Mouse (Mus musculus) mesoderm, embryonic 11.5 days (tissue): ENCODE results near the gene Asna1.

Experiments used
- DNase-seq: peaks from one replicate; pipeline ENCODE4 v3.0.0-alpha.2; 2012; ENCODE audit warnings: low read depth, low spot score

Asna1 gene

GRCm38 (mm10) chr8:85025098-85025932, at the start of gene Asna1:
Gene Asna1, minus strand, starts transcription at chr8:85025281.
- DNase-seq, result peak; percentile 94

- no peak for DNase-seq
Measured at GRCm38 (mm10) chr8:85074617-85075016, 49.5 kb upstream of the Asna1 start.

- DNase-seq, result no peak
Measured at GRCm38 (mm10) chr8:85074167-85074566, 49.1 kb upstream of the Asna1 start.

- DNase-seq, result no peak
Measured at GRCm38 (mm10) chr8:85073041-85073612, 48.0 kb upstream of the Asna1 start.

- no peak for DNase-seq
Measured at GRCm38 (mm10) chr8:85072364-85072929, 47.4 kb upstream of the Asna1 start.

GRCm38 (mm10) chr8:85071514-85072281, 46.6 kb upstream of the Asna1 start, which contains the start of gene Dhps:
Gene Dhps, plus strand, starts transcription at chr8:85071757.
- DNase-seq, result peak; percentile 90

- DNase-seq, result no peak
Measured at GRCm38 (mm10) chr8:85071041-85071440, 46.0 kb upstream of the Asna1 start.

- DNase-seq, result no peak
Measured at GRCm38 (mm10) chr8:85067982-85068381, 42.9 kb upstream of the Asna1 start, which contains the start of gene Gm5741. Gene Gm5741, minus strand, starts transcription at chr8:85067982.

GRCm38 (mm10) chr8:85067155-85067554, 42.1 kb upstream of the Asna1 start:
- DNase-seq, result no peak

GRCm38 (mm10) chr8:85065213-85065612, 40.1 kb upstream of the Asna1 start:
- no peak for DNase-seq

- no peak for DNase-seq
Measured at GRCm38 (mm10) chr8:85062603-85063002, 37.5 kb upstream of the Asna1 start.

GRCm38 (mm10) chr8:85059879-85060616, 35.0 kb upstream of the Asna1 start, which contains the start of gene Fbxw9:
Gene Fbxw9, plus strand, starts transcription at chr8:85060055.
- DNase-seq, result peak; percentile 94

- DNase-seq, result no peak
Measured at GRCm38 (mm10) chr8:85057367-85057766, 32.3 kb upstream of the Asna1 start.

GRCm38 (mm10) chr8:85043619-85044018, 18.5 kb upstream of the Asna1 start:
- DNase-seq, result no peak

- peak; percentile 32 for DNase-seq
Measured at GRCm38 (mm10) chr8:85037681-85038531, 12.8 kb upstream of the Asna1 start.

GRCm38 (mm10) chr8:85037366-85037680, 12.2 kb upstream of the Asna1 start:
- DNase-seq, result peak; percentile 78

- DNase-seq, result peak; percentile 97
Measured at GRCm38 (mm10) chr8:85036718-85037365, 11.8 kb upstream of the Asna1 start, which contains the start of gene Tnpo2. Gene Tnpo2, plus strand, starts transcription at chr8:85036915.

- DNase-seq, result no peak
Measured at GRCm38 (mm10) chr8:85036381-85036717, 11.3 kb upstream of the Asna1 start.

- no peak for DNase-seq
Measured at GRCm38 (mm10) chr8:85035728-85036310, 10.7 kb upstream of the Asna1 start.
